Mouse (Mus musculus) left cerebral cortex, adult 18-20 months (tissue): ENCODE data around the gene Ak6. TPM values are rescaled to one million over a fixed set of nuclear protein-coding genes. Genes with fewer than 3 reads are reported as not detected.

Experiments used
- DNase-seq, 2 experiments: peaks; one replicate each; pipeline ENCODE4 v3.0.0; 2021 to 2022; ENCODE audit warnings: low spot score in 2 of 2, mixed read lengths in 1 of 2
- long read RNA-seq, 2 experiments: library from polyadenylated mRNA; stranded (forward); transcript quantifications; one replicate each; pipeline ENCODE4 v2.0.0; 2021
- total RNA-seq, 2 experiments: library from RNA; stranded (reverse); gene quantifications; 2 replicates each; pipeline ENCODE4 v1.2.3; 2021

The Ak6 gene
- total RNA-seq, result 10 to 100 TPM; 86.9 to 96.2 TPM
- long read RNA-seq, experiment 1, transcript Ak6-201 (5 exons, 1,298 nt), result minor isoform, 22 of 135 reads
- long read RNA-seq, experiment 1, transcript Ak6-202 (3 exons, 1,222 nt), result major isoform, 105 of 135 reads
- long read RNA-seq, experiment 1, partial matches to known transcripts, result 3 of 135 reads
- long read RNA-seq, experiment 1, other reads (novel, unspliced or antisense), result 5 of 135 reads
- long read RNA-seq, experiment 2, transcript Ak6-201 (5 exons, 1,298 nt), result minor isoform, 23 of 121 reads
- long read RNA-seq, experiment 2, transcript Ak6-202 (3 exons, 1,222 nt), result major isoform, 90 of 121 reads
- long read RNA-seq, experiment 2, partial matches to known transcripts, result 0 of 121 reads
- long read RNA-seq, experiment 2, other reads (novel, unspliced or antisense), result 8 of 121 reads

DNA sequence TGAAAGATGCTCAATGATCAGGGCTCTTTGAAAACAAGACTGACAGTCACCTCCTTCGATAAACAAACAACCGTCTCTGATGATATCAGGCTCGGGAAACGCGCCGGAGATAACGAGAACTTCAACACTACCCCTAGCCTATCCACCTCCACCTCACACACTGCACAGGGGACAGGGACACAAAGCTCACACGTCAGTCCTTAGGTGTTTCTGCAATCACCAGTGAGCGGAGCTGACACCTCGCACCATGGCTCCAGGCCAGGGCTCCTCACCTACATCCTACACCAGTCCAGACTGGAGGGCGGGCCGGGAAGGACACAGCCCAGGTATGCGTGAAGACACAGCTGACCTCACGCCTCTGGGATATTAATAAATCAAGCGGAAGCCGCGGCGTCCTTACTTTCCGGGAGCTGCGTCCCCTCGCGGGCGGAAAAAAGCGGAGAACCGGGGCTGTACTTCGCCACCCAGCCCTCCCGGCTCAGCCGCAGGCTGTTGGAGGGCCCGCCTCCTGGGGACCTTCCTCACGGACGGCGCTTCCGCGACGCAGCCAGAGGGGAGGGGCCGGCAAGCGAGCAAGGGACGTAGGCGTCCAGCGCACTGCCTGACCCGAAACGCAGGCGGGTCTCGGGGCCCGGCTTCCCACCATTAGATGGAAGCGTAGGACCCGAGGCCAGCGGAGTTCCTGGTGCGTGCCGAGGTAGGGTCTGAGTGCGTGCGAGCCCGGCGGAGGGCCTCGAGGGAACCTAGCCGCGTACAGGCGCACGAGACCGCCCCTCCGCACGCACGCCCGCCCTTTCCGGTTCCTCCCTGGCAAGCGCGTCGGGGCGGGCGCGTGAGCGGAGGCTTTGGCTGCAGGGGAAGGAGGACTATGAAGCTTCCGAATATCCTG, at the start of gene Ak6, which contains the start of gene Rad17:
Gene Ak6 (plus strand): TSS at position 430 of the 889 bp plus-strand sequence.
Gene Rad17 (minus strand): TSS at position 502 of the 889 bp plus-strand sequence.
- DNase-seq, result peak; percentile 93 to 98

DNA sequence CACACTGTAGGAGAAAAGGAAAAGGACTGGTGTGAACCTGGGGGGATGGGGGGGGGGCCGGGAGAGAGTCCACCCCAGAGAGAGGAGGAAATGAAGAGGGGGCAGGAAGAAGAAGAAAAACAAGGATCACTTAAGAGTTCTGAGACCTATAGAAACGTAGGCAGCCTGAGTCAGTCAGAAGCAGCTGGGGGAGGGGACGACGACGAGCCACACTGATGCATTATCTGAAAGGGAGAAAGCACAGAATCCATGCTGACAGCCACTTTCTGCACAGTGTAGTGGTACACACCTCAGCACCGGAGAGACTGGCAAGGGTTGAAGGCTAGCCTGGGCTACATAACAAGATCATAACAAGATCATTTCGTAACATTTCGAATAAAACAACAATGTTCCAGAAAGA, 49.7 kb upstream of the Ak6 start:
- DNase-seq, result no peak

DNA sequence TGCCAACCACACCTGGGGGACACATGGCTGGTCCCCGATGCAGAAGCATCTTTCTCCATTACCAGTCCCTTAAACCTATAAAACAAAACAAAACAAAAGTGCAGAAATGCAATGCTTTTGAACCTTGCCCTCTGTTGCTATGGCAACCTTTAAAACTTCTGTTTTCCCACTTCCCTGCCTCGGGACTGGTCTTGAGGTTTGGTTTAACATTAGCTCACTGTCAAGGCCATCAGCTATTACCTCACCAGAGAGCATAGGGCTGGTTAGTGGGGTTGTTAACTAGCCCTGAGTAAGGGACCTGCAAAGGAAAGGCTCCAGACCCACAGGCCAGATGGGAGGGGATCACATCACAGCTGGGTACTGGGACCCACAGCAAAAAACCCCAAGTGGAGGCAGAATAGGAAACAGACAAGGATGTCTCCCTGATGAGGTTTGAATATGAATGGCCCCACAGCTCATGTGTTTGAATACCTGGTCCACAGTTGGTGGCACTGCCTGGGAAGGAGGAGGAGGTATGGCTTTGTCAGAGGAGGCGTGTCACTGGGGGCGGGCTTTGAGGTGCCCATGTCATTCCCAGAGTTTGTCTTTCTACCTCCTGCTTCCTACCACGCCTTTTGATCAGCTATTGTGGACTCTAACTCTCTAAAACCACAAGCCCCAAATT, 48.4 kb upstream of the Ak6 start:
- no peak for DNase-seq

DNA sequence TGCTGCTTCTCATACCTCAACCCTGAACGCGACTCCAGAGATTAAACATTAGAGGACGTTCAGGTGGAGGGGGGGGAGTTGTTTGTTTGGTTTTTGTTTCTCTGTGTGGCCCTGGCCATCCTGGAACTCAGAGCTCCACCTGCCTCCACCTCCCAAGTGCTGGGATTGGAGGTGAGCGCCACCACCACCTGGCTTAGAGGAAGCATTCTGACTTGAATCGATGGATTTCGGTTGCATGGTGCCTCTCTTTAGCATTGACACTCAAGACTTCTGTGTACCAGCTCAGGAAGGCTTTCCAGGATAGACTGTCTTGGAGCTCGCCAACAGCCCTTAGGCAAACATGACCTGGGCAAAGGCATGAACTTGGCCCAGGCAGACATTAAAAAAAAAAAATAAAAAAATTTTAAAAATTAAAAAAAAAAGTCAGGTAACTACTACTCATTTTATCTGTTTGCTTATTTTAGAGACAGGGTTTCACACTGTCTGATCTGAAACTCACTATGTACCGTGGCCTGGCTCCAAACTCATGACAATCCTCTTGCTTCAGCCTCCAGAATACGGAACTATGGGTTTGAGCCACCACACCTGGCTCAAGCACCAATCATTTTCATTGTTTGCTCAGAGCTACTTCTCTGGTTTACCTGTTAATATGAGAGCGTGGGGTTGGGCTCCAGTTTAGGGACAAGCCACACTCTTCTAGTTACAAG, 47.6 kb upstream of the Ak6 start:
- no peak for DNase-seq

DNA sequence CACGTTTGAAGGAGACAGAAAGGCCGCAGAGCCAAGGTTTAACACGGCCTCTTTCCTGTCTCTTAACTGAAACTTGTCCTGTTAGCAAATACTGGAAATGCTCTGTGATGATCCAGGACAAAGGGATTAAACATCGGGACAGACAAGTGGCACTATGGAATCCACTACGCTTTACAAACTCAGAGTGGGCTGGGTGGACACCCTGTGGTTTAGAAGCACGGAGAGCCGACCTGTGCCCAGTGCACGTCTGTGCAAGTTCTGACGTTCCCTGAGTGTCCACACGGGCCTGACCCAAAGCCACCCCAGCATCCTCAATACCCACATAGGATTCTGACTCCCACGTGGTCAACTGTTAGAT, 47.1 kb upstream of the Ak6 start:
- DNase-seq, result no peak

DNA sequence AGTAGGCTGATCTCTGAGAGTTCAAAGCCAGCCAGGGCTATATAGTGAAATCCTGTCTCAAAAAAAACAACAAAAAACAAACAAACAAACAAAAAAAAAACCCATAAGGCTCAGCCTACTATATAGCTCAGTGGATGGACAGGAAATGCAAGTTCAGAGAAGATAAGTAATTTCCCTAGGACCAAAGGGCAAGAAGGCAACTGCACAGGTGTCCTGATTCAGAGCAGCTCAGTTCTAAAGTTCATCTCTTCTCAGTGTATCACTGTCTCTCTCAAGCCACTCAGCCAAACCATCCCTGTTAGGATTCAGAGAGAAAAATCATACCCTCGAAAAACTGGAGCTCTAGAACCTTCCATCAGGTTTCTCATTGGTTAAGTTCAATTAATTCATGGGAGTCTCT, 44.9 kb upstream of the Ak6 start:
- no peak for DNase-seq

DNA sequence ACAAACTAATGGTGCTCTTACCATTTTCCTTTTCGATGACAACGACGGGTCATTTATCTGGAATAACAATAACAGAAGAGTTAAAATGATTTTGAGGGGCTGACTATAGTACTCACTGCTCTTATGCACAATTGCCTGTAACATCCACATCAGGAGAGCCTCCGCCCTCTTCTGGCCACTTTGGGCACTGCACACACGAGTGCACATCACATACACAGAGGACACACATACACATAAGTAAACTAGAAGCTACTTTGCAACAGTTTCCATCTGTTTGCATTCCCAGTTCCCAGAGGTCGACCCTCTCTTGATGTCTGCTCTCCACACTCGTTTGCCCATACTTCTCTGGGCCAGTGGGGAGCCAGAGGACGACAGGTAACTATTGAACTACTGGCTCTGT, 43.0 kb upstream of the Ak6 start:
- DNase-seq, result no peak

DNA sequence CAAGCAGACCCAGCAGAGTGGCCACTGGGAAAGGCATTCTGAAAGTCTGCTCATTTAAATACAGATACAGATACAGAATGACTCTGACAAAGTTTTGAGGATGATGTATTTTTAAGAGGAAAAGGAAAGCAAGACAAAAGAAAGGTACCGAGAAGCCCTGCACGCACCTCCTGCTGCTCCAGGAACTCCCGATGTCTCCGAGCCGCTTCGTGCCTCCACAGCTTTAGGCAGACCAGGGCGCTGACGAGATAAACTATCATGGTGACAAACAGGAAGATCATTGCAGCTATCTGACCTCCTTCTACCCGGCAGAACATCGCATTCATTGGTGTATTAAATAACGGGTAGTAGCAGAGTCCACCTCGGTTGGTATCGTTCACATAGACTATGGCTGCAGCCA, 39.5 kb upstream of the Ak6 start:
- DNase-seq, result no peak

DNA sequence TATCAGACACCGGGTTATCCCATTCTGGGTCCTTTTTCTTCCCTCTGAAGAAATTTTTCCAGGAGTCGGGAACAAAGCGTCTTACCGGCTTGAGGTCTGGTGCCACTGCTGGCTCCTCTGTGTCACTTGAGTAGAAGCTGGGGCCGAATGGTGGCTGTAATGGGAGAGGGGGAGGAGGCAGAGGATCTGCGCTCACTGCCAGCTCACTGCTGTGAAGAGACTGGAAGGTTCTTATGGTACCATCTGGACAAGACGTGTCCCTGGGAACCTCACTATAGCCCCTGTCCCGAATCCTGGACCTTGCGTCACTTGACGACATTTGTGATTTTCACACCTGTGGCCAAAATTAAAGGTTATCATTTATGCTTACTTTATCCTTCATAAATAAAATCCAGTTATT, 38.5 kb upstream of the Ak6 start:
- DNase-seq, result no peak

DNA sequence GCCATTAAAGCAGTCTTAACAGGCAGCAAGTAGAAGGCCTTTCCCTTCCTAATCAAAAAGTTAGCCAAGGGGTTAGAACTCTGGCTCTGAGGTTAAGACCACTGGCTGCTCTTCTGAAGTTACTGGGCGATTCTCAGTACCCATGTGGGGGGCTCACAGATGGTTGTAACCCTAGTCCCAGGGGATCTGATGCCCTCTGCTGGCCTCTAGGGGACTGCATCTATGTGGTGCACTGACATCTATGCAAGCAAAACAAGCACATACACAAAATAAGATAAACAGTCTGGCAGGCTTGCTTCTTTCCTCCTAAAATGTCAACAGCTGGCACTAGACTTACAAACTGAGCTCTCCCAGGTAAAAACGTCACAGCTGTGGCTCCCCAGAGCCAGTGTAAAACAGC, 37.9 kb upstream of the Ak6 start:
- DNase-seq, result no peak

DNA sequence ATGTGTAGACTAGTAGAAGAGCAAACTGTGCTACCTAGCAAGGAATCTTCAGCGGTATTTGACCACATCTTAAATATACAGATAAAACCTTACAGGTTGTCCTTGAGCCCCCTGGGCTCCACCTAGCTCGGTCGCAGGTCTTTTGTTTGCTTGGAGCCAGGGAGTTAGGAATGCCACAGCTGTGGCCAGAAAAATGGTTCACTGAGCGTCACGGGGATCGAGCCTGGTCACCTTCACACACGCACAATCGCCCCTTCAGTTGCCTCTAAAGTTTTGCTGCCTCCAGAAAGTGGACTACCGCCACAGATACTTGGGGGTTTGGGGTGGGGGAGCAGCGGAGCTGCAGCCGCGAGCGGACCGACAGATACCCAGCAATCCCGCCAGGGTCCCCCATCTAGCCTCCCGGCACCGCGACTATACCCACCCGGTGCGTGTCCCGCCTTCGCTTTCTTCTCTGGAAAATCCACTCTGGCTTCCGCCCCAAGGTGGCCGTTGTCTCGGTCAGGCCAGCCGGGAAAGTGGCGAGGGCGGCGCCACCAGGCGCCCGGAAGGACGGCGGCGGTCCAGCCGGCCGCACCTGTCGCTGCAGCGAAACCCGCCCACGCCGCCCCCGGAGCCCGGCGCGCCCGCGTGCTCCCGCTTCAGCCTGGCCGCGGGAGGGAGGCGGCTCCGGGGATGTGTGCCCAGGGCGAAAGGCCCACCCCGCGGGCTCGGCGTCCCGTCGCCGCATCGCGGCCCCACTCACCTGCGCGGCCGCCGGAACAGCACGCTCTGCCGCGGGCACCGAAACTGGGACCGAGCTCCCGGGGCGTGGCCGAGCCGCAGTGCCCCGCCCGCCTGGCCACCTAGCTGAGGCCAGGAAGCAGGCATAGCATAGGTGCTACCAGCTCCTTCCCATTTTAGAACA, 34.3 kb upstream of the Ak6 start, which contains the start of gene Marveld2:
Gene Marveld2 (minus strand): TSS at position 791 of the 907 bp plus-strand sequence.
- peak; percentile 39 to 60 for DNase-seq

DNA sequence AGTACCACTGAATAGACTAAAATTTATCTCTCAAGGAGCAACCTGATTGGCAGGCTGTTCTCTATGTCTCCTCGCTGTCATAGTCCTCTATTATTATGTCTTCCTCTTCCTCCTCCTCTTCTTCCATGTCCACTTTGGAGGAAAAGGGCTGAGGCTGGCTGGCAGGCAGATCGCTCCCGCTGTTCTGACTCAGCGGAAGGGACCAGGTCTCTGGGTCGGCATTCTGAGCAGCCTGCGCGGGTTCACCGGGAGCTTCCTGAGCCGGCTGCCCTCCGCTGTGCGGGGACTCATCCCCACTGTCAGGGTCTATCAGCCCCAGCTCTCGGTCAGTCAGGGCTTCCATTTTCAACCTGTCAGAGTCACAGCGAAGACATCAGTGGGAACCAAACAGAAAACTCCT, 33.2 kb upstream of the Ak6 start:
- DNase-seq, result no peak

DNA sequence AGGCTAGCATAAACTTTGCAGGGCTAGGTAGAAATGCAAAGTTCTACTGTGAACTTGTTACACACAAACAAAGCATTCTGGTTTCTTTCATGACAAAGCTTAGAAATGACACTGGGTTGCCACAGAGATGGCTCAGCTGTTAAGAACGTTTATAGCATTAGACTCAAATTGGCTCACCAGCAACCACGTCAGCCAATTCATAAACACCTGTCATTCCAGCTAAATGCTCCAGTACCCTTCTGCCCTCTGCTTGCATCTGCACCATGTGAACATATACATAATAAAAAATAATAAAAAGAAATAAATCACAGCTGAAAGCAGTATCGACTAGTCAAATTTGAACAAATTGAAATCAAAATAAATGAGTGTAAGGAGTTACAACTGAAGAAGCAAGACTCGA, 28.5 kb upstream of the Ak6 start:
- DNase-seq, result no peak

DNA sequence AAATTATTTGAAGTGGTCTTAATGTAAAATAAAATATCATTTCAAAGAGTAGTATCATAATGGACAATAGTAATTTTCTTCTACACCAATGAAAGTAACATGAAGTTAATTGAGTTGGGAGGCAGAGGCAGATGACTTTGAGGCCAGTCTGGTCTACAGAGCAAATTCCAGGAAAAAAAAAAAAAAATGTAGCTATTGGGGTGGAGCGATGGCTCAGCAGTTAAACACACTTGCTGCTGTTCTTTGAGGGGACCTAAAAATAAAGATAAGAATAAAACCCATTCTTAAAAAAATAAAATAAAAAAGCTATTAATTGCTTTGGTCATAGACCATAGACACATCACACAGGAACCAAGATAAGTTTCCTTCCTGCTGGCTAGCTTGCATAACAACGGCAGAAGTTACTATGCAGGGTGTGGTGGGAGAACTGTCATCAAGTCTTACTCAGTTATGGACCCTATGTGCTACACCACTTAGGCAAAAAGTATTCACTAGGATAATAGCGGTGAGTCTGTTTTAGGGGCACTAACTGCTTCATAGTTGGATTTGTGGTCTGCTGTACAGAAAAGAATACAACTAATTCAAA, 16.6 kb upstream of the Ak6 start:
- DNase-seq, result no peak

DNA sequence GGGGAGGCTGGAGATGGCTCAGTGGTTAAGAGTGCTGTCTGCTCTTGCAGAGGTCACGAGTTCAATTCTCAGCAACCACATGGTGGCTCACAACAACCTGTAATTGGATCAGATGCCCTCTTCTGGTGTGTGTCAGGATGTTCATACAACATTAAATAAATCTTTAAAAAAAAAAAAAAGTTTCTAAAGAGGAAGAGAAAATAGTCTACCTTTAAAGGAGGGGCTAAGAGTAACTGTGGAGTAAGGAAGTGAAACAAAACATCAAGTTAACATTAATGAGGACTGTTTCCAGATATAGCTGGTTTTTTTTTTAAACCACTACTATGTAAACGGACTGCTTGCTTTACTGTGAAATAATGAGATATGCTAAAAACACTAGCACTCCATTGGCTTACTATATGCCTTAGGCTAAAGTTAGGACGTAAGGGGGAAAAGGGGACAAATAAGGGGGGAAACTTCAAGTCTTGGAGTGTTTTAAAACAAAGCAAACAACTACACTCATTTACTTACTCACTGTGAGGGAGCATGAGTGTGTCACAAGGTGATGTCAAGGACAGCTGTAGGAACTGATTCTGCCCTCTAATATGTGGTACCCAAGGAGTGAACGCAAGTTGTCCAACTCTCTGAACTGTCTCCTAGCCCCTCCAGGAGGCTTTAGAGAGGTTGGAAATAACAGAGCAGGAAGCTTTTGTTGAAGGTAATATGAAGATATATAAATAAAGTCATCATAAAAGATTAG, 8.1 kb upstream of the Ak6 start:
- no peak for DNase-seq

DNA sequence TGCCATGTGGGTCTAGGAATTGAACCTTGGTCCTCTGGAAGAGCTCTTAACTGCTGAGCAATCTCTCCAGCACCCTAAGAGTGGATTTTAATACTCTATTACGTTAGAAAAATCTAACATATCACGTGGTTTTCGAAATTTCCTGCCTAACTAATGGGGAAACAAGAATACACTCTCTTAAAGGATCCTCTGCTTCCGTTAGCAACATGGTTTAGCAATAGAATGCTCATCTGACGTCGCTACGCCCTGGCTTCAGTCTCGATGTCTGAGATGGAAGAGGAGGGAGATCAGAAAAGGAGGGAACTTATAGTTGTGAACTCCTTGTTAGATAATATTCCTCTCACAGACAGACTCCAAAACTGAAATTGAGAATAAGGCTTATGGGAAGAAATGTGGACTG, 2.6 kb upstream of the Ak6 start:
- no peak for DNase-seq

DNA sequence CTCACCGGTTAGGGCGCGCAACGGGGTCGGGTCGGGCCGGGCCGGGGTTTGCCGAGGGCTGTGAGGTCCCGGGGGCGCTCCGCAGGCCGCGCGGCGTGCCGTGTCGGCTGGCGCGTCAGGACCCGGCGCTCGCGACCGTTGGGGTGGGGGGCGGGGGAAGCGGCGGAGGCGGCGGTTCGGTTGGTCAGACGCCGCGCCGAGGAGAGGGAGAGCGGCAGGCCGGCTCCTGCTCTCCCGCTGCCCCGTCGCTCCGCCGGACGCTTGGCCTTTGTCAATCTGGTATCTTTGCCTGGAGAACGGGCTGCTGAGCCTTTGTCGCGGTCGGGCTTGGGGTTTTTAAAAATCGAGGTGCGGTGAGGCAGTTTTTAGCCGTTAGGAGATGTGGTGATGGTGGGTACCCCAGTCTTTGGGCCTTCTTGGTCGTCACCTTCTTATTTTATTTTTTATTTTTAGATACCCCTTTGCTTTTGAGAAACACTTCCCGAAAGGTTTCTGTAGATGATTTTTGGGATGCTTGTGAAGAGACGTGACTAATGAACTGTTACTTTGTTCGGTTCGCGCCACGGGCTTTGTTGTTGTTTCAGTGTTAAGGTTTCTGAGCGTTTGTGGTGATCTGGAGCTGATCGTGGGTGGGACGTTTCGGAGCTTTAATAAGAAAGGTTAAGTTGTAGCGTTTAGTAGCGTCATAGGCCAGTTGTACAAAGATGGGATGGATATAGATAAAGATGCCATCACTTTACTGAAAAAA, 834 bp downstream of the Ak6 start, which contains the start of gene Taf9:
Gene Taf9 (plus strand): TSS at position 141 of the 748 bp plus-strand sequence.
- DNase-seq, result no peak

DNA sequence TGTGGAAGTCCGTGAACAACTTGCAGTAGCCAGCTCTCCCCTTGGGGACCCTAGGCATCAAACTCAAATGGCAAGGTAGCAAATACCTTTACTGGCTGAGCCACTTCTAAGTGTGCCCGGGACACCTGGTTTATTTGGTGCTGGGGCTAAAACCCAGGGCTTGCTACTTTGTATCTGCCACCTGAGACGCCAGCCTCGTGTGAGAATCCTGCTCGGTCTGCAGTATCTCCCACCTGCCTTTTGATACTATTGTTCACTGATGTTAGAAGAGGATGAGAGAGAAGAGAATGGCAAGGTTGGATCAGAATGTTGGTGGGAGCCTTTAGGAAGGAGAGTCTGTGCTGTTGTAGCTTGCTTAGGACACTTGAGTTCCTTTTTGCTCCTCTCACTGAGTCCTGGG, 7.3 kb downstream of the Ak6 start:
- DNase-seq, result no peak
